Mouse (Mus musculus): ENCODE results near the gene Alx3.

Gene Alx3

DNA sequence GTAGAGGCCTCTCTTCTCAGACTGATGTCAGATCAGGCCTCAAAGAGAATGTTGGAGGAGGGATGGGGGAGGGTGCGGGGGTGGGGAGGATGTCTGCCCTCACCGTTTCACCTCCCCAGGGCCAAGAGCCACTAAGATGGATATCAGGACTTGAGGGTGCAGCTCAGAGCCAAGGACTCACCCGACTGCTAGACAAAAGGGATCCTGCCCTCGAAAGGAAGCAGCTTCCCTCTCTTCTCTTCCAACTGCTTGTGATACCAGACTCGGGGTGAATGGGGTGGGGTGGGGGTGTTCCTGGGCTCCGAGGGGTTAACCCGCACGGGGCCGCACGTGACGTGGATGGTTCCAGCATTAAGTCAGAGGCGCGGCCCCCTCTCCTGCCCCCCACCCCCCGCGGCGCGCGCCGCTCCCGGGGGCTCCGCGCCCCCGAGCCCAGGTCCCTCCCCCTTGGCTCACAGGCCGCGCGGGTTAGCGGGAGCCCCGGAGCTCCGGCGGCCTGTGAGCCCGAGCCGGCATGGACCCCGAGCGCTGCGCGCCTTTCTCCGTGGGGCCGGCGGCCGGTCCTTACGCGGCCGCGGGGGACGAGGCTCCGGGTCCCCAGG is at the start of gene Alx3:
Gene Alx3, plus strand, starts transcription at position 370 of the 602 bp plus-strand sequence.
- DNase-seq (ENCODE audit: low spot score in 2 of 2) = no peak

GRCm38 (mm10) chr3:107545278-107545677 is 49.6 kb upstream of the Alx3 start:
- no peak for DNase-seq (ENCODE audit: low spot score in 2 of 2)

- DNase-seq (ENCODE audit: low spot score in 2 of 2) = no peak
Observed at GRCm38 (mm10) chr3:107545716-107546412, 49.0 kb upstream of the Alx3 start.

DNA sequence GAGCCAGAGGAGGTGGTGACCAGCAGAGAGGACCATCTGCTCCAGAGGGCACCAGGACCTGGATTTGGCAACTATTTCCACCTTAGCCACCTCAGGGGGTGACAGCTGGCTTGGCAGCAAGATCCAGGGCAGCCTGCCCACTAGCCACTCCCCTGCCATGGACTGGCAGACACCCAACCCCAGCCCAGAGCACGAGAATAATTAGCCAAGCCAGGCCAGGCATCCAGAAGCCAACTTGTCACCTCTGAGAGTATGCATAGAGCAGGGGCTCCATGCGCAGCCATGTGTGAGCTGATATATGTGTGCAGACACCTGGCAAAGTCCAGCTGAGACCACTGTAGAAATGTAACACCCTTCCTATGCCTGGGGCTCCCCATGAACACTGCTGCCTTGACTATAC is 47.9 kb upstream of the Alx3 start:
- DNase-seq (ENCODE audit: low spot score in 2 of 2) = no peak

GRCm38 (mm10) chr3:107550409-107551049 is 44.3 kb upstream of the Alx3 start:
- peak; percentile 27 to 74 for DNase-seq (ENCODE audit: low spot score in 2 of 2)

DNA sequence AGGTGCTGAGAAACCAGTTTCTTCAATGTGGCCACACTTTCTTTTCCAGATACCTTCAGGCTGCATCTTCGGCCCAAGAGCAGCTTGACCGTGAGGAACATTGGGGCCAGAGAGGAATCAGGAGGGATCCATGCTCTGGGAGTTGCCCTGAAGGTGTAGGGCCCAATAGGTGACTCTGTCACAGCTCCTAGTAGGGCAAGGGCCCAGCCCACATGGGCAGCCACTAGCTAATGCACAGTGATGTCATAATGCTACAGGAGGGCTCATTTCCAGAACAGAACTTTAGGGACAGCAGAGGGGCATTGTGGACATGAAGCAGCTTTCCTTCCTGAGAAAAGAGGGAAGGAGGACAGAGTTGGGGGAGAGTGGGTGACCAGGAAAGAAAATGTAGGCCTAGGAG is 40.0 kb upstream of the Alx3 start, which contains the start of gene Ubl4b:
Gene Ubl4b, minus strand, starts transcription at position 232 of the 400 bp plus-strand sequence.
- no peak for DNase-seq (ENCODE audit: low spot score in 2 of 2)

DNA sequence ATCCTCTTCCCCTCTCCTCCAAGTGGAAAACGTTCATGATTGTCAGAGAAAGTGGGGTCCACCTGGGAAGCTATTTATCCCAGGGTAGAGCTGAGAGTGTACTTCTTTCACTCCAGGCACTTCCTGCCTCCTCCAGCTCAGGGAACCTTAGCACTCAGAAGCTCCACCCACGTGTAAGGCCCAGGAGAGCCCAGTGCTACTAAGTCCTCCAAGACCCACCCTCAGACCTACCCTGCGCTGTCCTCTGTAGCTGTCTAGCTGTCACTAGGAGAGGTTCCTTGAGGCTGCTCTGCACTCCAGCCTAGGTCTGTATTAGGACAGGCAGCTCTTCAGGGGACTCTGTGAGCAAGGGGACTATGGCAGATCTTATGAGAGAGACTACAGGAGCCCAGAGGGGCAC is 36.1 kb upstream of the Alx3 start:
- no peak for DNase-seq (ENCODE audit: low spot score in 2 of 2)

GRCm38 (mm10) chr3:107559183-107559582 is 35.6 kb upstream of the Alx3 start:
- DNase-seq (ENCODE audit: low spot score in 2 of 2) = peak; percentile 20 to 69

GRCm38 (mm10) chr3:107562104-107562503 is 32.7 kb upstream of the Alx3 start:
- DNase-seq (ENCODE audit: low spot score in 2 of 2) = no peak

- no peak for DNase-seq (ENCODE audit: low spot score in 2 of 2)
Observed at GRCm38 (mm10) chr3:107562591-107562990, 32.2 kb upstream of the Alx3 start.

- no peak for DNase-seq (ENCODE audit: low spot score in 2 of 2)
Observed at GRCm38 (mm10) chr3:107563880-107564279, 31.0 kb upstream of the Alx3 start.

- no peak for DNase-seq (ENCODE audit: low spot score in 2 of 2)
Observed at GRCm38 (mm10) chr3:107565331-107565730, 29.5 kb upstream of the Alx3 start.

DNA sequence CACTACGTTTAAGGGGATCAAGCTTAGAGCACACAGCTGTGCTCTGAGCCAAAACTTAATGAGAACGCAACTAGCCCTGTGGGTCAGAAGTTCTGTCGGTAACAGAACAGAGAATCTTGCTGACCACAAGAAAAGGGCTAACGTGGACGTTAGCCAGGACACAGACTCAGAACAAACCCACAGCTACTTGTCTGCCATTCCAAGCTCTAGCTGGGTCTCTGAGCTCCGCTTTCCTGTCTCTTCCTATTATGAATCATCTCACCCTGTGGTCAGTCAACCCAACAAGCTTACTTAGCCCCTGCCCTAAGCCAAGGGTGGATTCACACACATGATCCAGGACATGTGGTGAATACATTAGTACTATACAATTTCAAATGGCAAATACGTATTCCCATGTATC is 27.1 kb upstream of the Alx3 start:
- no peak for DNase-seq (ENCODE audit: low spot score in 2 of 2)

- DNase-seq (ENCODE audit: low spot score in 2 of 2) = no peak
Observed at GRCm38 (mm10) chr3:107568721-107569120, 26.1 kb upstream of the Alx3 start.

- no peak for DNase-seq (ENCODE audit: low spot score in 2 of 2)
Observed at GRCm38 (mm10) chr3:107571205-107571604, 23.6 kb upstream of the Alx3 start.

DNA sequence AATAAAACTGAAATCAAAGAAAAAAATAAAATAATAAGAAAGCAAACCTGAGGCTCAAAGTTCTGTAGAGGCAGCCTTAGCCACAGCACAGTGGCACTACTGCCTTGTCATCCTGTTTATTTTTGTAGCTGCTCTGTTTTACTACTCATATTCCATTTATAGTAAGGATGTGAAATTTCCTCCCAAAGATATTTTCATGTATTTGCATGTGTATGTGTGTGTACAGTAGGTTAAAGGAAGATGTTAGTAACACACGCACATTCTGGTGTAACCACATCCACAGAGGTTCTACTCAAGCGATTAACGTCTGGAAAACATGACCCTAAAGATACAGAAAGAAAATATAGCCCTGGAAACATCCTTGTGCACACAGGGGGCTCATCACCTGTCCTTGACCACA is 18.0 kb upstream of the Alx3 start:
- no peak for DNase-seq (ENCODE audit: low spot score in 2 of 2)

- DNase-seq (ENCODE audit: low spot score in 2 of 2) = no peak
Observed at GRCm38 (mm10) chr3:107577810-107578390, 16.9 kb upstream of the Alx3 start.

DNA sequence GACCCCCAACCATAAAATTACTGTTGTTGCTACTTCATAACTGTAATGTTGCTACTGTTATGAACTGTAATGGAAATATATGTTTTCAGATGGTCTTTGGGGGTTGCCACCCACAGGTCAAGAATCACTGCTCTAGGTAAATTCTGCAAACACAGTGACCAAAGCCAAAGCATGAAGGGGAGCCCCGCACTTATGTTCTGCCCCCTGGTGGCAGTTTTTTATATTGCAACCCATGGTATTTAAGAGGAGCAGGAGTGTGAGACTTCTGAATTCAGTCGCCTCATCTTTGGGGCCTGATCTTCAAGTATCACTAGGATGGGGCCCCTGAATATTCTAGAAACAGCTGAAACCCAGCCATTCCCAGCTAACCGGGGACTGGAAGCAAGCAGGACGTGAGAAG is 15.4 kb upstream of the Alx3 start:
- peak; percentile 39 to 81 for DNase-seq (ENCODE audit: low spot score in 2 of 2)

- no peak for DNase-seq (ENCODE audit: low spot score in 2 of 2)
Observed at GRCm38 (mm10) chr3:107581103-107582010, 13.5 kb upstream of the Alx3 start.

- no peak for DNase-seq (ENCODE audit: low spot score in 2 of 2)
Observed at GRCm38 (mm10) chr3:107582130-107582874, 12.5 kb upstream of the Alx3 start.

Data from spleen, postnatal 4 days (tissue).